Mouse (Mus musculus) cortical plate, adult 2 months (tissue): ENCODE results near the gene Mapre3.

Experiments used
- CTCF ChIP-seq: fragments of 200-500 bp; IDR thresholded peaks from 2 replicates; pipeline ENCODE4 v1.5.1; 2011; ENCODE audit warnings: mild to moderate bottlenecking, control low read depth, low read length; ENCODE audit not compliant: insufficient read depth; ENCODE audit errors: extremely low read depth
- POLR2A ChIP-seq: fragments of 200-500 bp; IDR thresholded peaks from 2 replicates; pipeline ENCODE4 v1.6.1; 2011; ENCODE audit warnings: mild to moderate bottlenecking, low read length, control low read depth; ENCODE audit not compliant: insufficient read depth; ENCODE audit errors: extremely low read depth

DNA sequence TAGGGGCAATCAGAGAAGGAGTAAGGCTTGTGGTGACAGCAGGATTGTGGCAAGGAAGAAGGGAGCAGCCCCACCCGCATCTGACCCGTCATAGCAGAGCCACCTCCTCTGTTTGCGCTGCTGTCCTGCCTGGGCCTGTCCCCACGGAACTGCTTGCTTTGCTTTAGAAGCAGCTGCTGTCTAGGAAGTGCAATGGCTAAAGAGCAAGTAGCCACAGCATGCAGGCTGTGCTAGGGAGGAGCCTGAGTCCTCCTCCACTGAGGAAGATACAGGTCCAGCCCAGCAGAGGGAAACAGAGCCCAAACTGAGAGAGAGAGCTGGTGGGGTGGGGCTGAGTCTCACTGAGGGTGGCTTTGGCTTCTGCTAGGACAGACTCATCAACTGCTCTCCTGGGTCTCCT lies 49.4 kb downstream of the Mapre3 start:
- TF ChIP-seq POLR2A = no peak
- no peak for TF ChIP-seq CTCF
